Comparison of ENCODE assay signal across 19 mouse cellular contexts in genomic region chr5:142228957-142229810, GRCm38 (mm10).
DNase-seq lines count a peak whose midpoint lies in the region; ATAC-seq and TF ChIP-seq lines count a peak whose summit lies in the region.
"Had no signal": no experiment of that assay in that cellular context is flagged by ENCODE, and none has a peak within 500 bp of the region (broad histone marks: within the 10 kb centered on the region; RNA-seq: fewer than 3 reads in every experiment).

No protein-coding gene starts in this region.

- 50% methylated on average over 18 of the region's 18 CpGs for WGBS in hindbrain, postnatal 0 days
- 80% methylated on average over 18 of the region's 18 CpGs for WGBS in forebrain, embryonic 11.5 days

- no peak for TF ChIP-seq CTCF in testis, adult 2 months (IDR thresholded peaks at IDR 0.05; ENCODE audit: control insufficient read depth, insufficient read depth, insufficient replicate concordance, low read depth, low read length)
- TF ChIP-seq CTCF in hindbrain, postnatal 0 days (IDR thresholded peaks at IDR 0.05; ENCODE audit: low read depth) = no peak

- no peak for ATAC-seq in hindbrain, postnatal 0 days
- no peak for ATAC-seq in forebrain, embryonic 11.5 days (replicated peaks; ENCODE audit: low FRiP score)
- ATAC-seq: forebrain, embryonic 16.5 days; inflammation-experienced regulatory T-cells, adult 6 months had no signal

- peak overlapping the region; percentile 64 for H3K4me3 ChIP-seq in testis, adult 2 months (ENCODE audit: control insufficient read depth, low read depth, low read length)
- H3K4me3 ChIP-seq in hindbrain, postnatal 0 days (ENCODE audit: low read length) = no peak overlapping the region
- no peak overlapping the region for H3K4me3 ChIP-seq in forebrain, embryonic 11.5 days (ENCODE audit: low read depth, low read length)
- H3K4me3 ChIP-seq: embryonic facial prominence, embryonic 15.5 days; midbrain, embryonic 10.5 days; myocyte; stomach, embryonic 15.5 days had no signal

- no peak overlapping the region for H3K27ac ChIP-seq in testis, adult 2 months (ENCODE audit: control insufficient read depth, insufficient read depth, low read depth, low read length)
- H3K27ac ChIP-seq in hindbrain, postnatal 0 days = no peak overlapping the region
- no peak overlapping the region for H3K27ac ChIP-seq in forebrain, embryonic 11.5 days (ENCODE audit: low read depth, low read length)
- H3K27ac ChIP-seq: embryonic facial prominence, embryonic 15.5 days; liver, embryonic 14.5 days; midbrain, embryonic 10.5 days; stomach, embryonic 15.5 days had no signal

- H3K4me1 ChIP-seq in testis, adult 2 months (ENCODE audit: control insufficient read depth, insufficient read depth, low read length) = peaks cover 4% of the 10 kb centered on the region; the same call in 1 of the 2 replicates
- no peaks in the 10 kb centered on the region for H3K4me1 ChIP-seq in hindbrain, postnatal 0 days (ENCODE audit: insufficient read depth, low read length)
- no peaks in the 10 kb centered on the region for H3K4me1 ChIP-seq in forebrain, embryonic 11.5 days (replicated peaks; ENCODE audit: control insufficient read depth, insufficient read depth, low read length)
- H3K4me1 ChIP-seq: embryonic facial prominence, embryonic 15.5 days; midbrain, embryonic 10.5 days; stomach, embryonic 15.5 days had no signal

- DNase-seq in testis, postnatal 10 days (ENCODE audit: low spot score) = no peak
- DNase-seq in hindbrain, postnatal 0 days (ENCODE audit: low spot score) = peak; percentile 27
- peak; percentile 81 for DNase-seq in kidney, postnatal 10 days
- no peak for DNase-seq in thymus, postnatal 14 days
- no peak for DNase-seq in forebrain, embryonic 11.5 days (ENCODE audit: low spot score)
- DNase-seq in frontal cortex, postnatal 14 days (ENCODE audit: low spot score in 2 of 2) = no peak
- DNase-seq: adrenal gland, postnatal 14 days; cerebellum, postnatal 25 days; right cerebral cortex, postnatal 4 days; thymus, postnatal 4 days had no signal

- H3K9ac ChIP-seq in hindbrain, postnatal 0 days (replicated peaks; ENCODE audit: low read length) = no peak overlapping the region
- H3K9ac ChIP-seq in forebrain, embryonic 11.5 days (ENCODE audit: low read length) = no peak overlapping the region
- H3K9ac ChIP-seq: embryonic facial prominence, embryonic 15.5 days; liver, embryonic 14.5 days; stomach, embryonic 15.5 days had no signal

- H3K27me3 ChIP-seq in testis, adult 2 months (ENCODE audit: control insufficient read depth, insufficient read depth, low read length) = no peaks in the 10 kb centered on the region
- H3K27me3 ChIP-seq in hindbrain, postnatal 0 days (ENCODE audit: insufficient read depth, low read length) = no peaks in the 10 kb centered on the region
- H3K27me3 ChIP-seq in forebrain, embryonic 11.5 days (ENCODE audit: control insufficient read depth, insufficient read depth, low read length) = no peaks in the 10 kb centered on the region
- H3K27me3 ChIP-seq: embryonic facial prominence, embryonic 15.5 days; stomach, embryonic 15.5 days had no signal

- H3K36me3 ChIP-seq in testis, adult 2 months (ENCODE audit: control insufficient read depth, insufficient read depth, low read length) = no peaks in the 10 kb centered on the region
- no peaks in the 10 kb centered on the region for H3K36me3 ChIP-seq in hindbrain, postnatal 0 days (ENCODE audit: insufficient read depth, low read length)
- H3K36me3 ChIP-seq in forebrain, embryonic 11.5 days (ENCODE audit: control insufficient read depth, insufficient read depth, low read length) = no peaks in the 10 kb centered on the region
- H3K36me3 ChIP-seq: embryonic facial prominence, embryonic 15.5 days; G1E; midbrain, embryonic 10.5 days; stomach, embryonic 15.5 days had no signal

- no peaks in the 10 kb centered on the region for H3K9me3 ChIP-seq in hindbrain, postnatal 0 days (ENCODE audit: low read length)
- no peaks in the 10 kb centered on the region for H3K9me3 ChIP-seq in forebrain, embryonic 11.5 days (ENCODE audit: control insufficient read depth, low read length)
- H3K9me3 ChIP-seq: embryonic facial prominence, embryonic 15.5 days; midbrain, embryonic 10.5 days; stomach, embryonic 15.5 days had no signal

- H3K4me2 ChIP-seq in hindbrain, postnatal 0 days (ENCODE audit: low read depth, low read length) = no peak overlapping the region
- H3K4me2 ChIP-seq in forebrain, embryonic 11.5 days (ENCODE audit: low read depth, low read length, severe bottlenecking) = no peak overlapping the region
- H3K4me2 ChIP-seq: embryonic facial prominence, embryonic 15.5 days; stomach, embryonic 15.5 days had no signal

- TF ChIP-seq POLR2A in testis, adult 2 months (IDR thresholded peaks at IDR 0.05; ENCODE audit: control insufficient read depth, low read depth, low read length) = no peak

Comparison
In these comparisons a context has a peak if more than half of its experiments do, and no peak if none do; other contexts are left out.
1. DNase-seq: peak in hindbrain, postnatal 0 days (single experiment) and kidney, postnatal 10 days (single experiment); none in testis, postnatal 10 days (single experiment), thymus, postnatal 14 days (single experiment), forebrain, embryonic 11.5 days (single experiment) and frontal cortex, postnatal 14 days (0 of 2).